Mouse (Mus musculus) hindbrain, embryonic 11.5 days (tissue): ENCODE data around the gene Mgam. TPM values are rescaled to one million over a fixed set of nuclear protein-coding genes. Genes with fewer than 3 reads are reported as not detected.

Source experiments
- ATAC-seq: fragments of 200-750 bp; cut with Nextera tagmentation; 2 replicates; pipeline ENCODE4 v1.8.0; 2017; ENCODE audit warnings: mild to moderate bottlenecking, moderate TSS enrichment, moderate library complexity; ENCODE audit not compliant: low FRiP score
- DNase-seq: peaks from one replicate; pipeline ENCODE4 v3.0.0-alpha.2; 2015; ENCODE audit warnings: low spot score
- H3K27ac ChIP-seq: fragments of 300-500 bp; sonication (generic); 2 replicates; pipeline ENCODE4 v1.5.1; 2014; ENCODE audit warnings: mild to moderate bottlenecking, low read depth, low read length
- H3K27me3 ChIP-seq: fragments of 300-500 bp; sonication (generic); 2 replicates; pipeline ENCODE4 v1.6.1; 2014; ENCODE audit warnings: mild to moderate bottlenecking, low read length, moderate library complexity, mixed read lengths; ENCODE audit not compliant: control insufficient read depth, insufficient read depth
- H3K36me3 ChIP-seq: fragments of 300-500 bp; sonication (generic); 2 replicates; pipeline ENCODE4 v1.6.1; 2014; ENCODE audit warnings: mild to moderate bottlenecking, low read length, moderate library complexity, mixed read lengths; ENCODE audit not compliant: control insufficient read depth, insufficient read depth
- H3K4me1 ChIP-seq: fragments of 300-500 bp; sonication (generic); replicated peaks from 2 replicates; pipeline ENCODE4 v1.6.1; 2014; ENCODE audit warnings: low read length, mixed read lengths; ENCODE audit not compliant: control insufficient read depth, insufficient read depth
- H3K4me2 ChIP-seq: fragments of 300-500 bp; sonication (generic); replicated peaks from 2 replicates; pipeline ENCODE4 v1.6.1; 2014; ENCODE audit warnings: mild to moderate bottlenecking, low read depth, low read length
- H3K4me3 ChIP-seq: fragments of 300-500 bp; sonication (generic); 2 replicates; pipeline ENCODE4 v1.5.1; 2014; ENCODE audit warnings: low read depth, low read length
- H3K9ac ChIP-seq: fragments of 300-500 bp; sonication (generic); 2 replicates; pipeline ENCODE4 v1.6.1; 2014; ENCODE audit warnings: low read depth, low read length
- H3K9me3 ChIP-seq: fragments of 300-500 bp; sonication (generic); 2 replicates; pipeline ENCODE4 v1.6.1; 2016; ENCODE audit warnings: low read length; ENCODE audit not compliant: control insufficient read depth
- WGBS: fragments of 180-500 bp; shearing (Covaris S2); extraction: QIAGEN DNeasy Blood & Tissue Kit; methylation state at CpG from one replicate; pipeline ENCODE4 v1.1.7; 2014; 5-methylcytosine and 5-hydroxymethylcytosine counted together
- polyA plus RNA-seq: library from polyadenylated mRNA; unstranded; fragments of >200 nt; fragmentation: Nextera tagmentation; extraction: Ambion mirVana; gene quantifications from 2 replicates; pipeline ENCODE4 v1.2.1, GENCODE M21; 2014

Mgam gene
- polyA plus RNA-seq, 1 experiment from 2014 or later = not detected

DNA sequence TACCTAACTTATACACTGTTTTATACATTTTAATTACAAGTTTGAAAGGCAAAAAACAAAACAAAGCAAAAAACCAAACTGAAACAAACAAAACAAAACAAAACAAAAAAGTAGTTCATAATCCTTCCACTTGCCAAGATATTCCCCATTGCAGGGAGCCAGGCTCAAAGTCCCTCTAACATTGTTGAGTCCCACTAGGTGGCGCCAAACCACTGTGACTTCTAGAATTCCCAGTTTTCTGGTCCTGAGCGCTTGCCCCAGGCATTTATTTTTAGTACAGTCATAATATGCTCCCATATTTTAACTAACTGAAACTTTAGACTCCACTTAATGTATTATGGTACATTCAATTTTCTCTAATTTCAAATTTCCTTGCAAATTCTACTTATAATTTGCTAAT, 10.7 kb upstream of the Mgam start:
- H3K9ac ChIP-seq = no peak overlapping the region
- H3K4me2 ChIP-seq = no peak overlapping the region
- no peak overlapping the region for H3K4me3 ChIP-seq
- peak; percentile 85 for DNase-seq
- no peaks in the 10 kb centered on the region for H3K36me3 ChIP-seq
- H3K27ac ChIP-seq = no peak overlapping the region
- ATAC-seq = peak; percentile 77
- H3K9me3 ChIP-seq = no peaks in the 10 kb centered on the region
- H3K27me3 ChIP-seq = no peaks in the 10 kb centered on the region
- H3K4me1 ChIP-seq = no peaks in the 10 kb centered on the region
- 19% methylated on average over 2 of the region's 2 CpGs for WGBS

DNA sequence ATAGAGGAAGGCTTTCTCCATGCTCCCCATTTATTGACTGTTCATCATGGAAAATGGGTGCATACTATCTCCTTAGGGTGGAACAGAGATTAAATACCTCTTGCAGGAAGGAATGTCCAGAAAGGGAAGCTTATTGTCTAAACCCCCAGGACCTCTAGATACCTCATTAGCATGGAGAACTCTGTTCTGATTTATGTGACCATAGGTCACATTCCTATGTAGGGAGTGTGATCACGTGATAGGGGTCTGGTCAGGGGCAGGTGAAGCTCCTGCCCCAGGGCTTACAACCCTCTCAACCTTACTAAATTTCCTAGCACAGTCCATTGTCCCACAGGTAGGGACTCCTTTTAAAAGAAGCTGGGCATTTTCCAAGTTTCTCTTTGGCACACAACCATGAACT, 2.5 kb upstream of the Mgam start:
- H3K4me2 ChIP-seq = no peak overlapping the region
- H3K27me3 ChIP-seq = no peaks in the 10 kb centered on the region
- H3K9ac ChIP-seq = no peak overlapping the region
- H3K4me3 ChIP-seq = no peak overlapping the region
- WGBS = 44% methylated on average over 1 of the region's 1 CpGs
- DNase-seq = no peak
- no peak overlapping the region for H3K27ac ChIP-seq
- H3K9me3 ChIP-seq = no peaks in the 10 kb centered on the region
- H3K4me1 ChIP-seq = no peaks in the 10 kb centered on the region
- ATAC-seq = no peak
- H3K36me3 ChIP-seq = no peaks in the 10 kb centered on the region

DNA sequence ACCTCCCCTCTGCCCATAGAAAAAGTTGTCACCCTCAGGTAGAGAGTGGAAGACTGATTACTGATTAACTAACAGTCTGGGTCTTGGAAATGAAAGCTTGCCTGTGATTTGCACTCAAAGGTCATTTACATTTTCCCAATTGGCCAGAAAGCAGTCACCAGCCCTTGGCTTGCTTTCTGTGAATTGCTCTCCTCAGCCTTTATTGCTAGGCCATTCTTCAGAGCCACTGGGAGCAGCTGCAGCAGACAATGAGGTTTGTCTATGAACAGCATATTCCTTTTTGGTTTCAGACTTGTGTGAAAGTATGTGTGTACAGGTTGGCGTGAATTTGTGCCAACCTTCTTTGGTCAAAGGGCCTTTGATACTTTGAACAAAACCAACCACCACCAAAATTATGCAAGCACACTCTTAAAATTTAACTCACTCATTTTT, 6.0 kb downstream of the Mgam start:
- Histone ChIP-seq H3K4me2 (no peak overlapping the region), H3K9me3 (no peaks in the 10 kb centered on the region), H3K27ac (no peak overlapping the region), H3K36me3 (no peaks in the 10 kb centered on the region), H3K4me3 (no peak overlapping the region), H3K9ac (no peak overlapping the region), H3K4me1 (no peaks in the 10 kb centered on the region), H3K27me3 (no peaks in the 10 kb centered on the region)
- 57% methylated on average over 1 of the region's 1 CpGs for WGBS
- ATAC-seq = no peak
- DNase-seq = no peak

DNA sequence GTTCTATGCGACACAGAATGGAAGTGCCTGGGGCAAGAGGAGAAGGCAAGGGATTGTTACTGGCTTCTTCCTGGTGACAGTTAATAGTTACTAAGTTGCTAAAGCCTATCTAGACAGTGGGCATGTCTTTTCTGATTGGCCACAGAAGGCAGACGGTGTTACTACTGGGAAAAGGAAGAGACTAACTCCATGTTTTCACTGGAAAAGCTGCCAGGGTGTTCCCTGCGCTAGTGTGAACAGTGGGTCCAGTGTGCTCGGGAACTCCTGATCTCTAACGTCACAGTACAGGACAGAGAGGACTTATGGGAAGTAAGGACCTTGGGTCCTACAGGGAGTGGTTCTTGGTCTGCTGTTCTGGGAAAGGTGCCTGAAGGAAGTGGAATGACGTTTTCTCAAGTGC, 6.9 kb downstream of the Mgam start:
- Histone ChIP-seq H3K27ac (no peak overlapping the region), H3K9me3 (no peaks in the 10 kb centered on the region), H3K36me3 (no peaks in the 10 kb centered on the region), H3K27me3 (no peaks in the 10 kb centered on the region), H3K4me3 (no peak overlapping the region), H3K4me2 (no peak overlapping the region), H3K9ac (no peak overlapping the region), H3K4me1 (no peaks in the 10 kb centered on the region)
- ATAC-seq = no peak
- no peak for DNase-seq
- WGBS = 81% methylated on average over 6 of the region's 6 CpGs

DNA sequence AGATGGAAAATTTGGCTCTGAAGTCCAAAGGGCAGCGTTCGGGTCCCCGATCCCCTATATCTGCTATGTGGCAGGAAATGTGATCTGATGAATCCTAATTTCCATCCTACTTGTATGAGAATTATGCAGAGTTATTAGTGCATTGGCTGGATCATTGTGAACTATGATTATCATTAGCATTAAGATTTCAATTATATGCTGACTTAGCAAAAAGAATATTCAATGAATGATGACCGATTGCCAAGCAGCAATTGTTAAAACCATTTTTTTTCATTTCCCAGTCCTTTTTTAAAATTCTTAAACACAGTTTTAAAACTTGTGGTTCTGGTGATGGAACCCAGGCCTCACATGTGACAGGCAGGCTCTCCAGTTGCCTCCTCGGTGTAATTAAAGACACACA, 9.1 kb downstream of the Mgam start:
- Histone ChIP-seq H3K4me3 (no peak overlapping the region), H3K4me1 (no peaks in the 10 kb centered on the region), H3K36me3 (no peaks in the 10 kb centered on the region), H3K4me2 (no peak overlapping the region), H3K9ac (no peak overlapping the region), H3K9me3 (no peaks in the 10 kb centered on the region), H3K27me3 (no peaks in the 10 kb centered on the region), H3K27ac (no peak overlapping the region)
- ATAC-seq = no peak
- DNase-seq = no peak
- 97% methylated on average over 5 of the region's 5 CpGs for WGBS

DNA sequence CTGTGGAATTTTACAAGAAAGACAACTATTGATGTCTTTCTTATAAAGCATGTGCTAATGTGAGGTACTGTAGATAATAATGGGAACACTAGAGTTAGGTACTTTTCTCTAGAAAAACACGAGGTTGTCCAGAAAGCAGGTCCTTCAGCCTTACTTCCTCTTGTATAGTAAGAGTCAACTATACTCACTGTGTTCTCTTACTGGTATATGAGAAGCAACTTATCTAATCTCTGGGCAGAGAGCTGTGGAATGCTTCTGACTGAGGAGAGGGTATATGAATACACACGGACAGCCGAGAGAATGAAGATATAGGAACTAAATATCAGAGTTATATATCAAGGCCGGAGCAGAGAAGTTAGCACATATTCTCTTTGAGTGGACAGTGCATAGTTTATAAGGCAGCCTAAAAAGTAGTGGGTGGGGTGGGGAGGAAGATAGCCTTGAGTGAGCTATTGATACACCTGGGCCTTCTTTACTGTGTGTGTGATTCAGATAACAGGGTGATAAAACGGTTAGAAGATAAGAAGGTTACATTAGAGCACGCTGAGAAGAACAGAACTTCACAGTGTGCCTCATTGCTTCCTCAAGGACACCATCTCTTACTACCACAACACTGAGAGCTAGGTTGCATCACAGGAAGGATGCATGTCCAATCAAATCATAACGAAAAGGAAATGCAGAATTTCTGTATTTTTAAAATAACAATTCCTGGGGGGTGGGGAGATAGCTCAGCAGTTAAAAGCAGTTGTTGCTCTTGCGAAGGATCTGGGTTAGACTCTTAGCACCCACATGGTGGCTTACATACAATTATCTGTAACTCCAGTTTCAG, 12.3 kb downstream of the Mgam start:
- WGBS = 85% methylated on average over 8 of the region's 8 CpGs
- H3K9ac ChIP-seq = no peak overlapping the region
- DNase-seq (no peak), ATAC-seq (no peak)
- no peaks in the 10 kb centered on the region for H3K27me3 ChIP-seq
- H3K36me3 ChIP-seq = no peaks in the 10 kb centered on the region
- no peaks in the 10 kb centered on the region for H3K9me3 ChIP-seq
- no peaks in the 10 kb centered on the region for H3K4me1 ChIP-seq
- no peak overlapping the region for H3K27ac ChIP-seq
- H3K4me3 ChIP-seq = no peak overlapping the region
- H3K4me2 ChIP-seq = no peak overlapping the region

DNA sequence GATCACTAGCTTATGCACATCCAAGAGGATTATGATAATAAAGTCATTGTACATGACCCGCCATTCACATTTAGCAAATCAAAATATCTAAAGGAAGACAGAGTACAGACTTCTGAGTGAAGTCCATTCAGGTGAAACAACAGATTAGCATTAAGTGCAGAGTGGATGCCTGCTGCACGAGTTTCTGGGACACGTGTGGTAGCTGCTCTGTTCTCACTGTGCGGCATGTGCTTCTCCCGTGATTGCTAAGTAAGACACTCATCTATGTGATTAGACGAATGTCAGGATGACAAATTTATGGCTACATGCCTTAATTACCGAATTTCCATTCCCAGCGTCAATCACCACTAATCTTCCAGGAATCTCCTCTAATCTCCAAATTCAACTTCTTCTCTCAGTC, 17.1 kb downstream of the Mgam start:
- H3K27me3 ChIP-seq = no peaks in the 10 kb centered on the region
- no peak overlapping the region for H3K27ac ChIP-seq
- no peaks in the 10 kb centered on the region for H3K4me1 ChIP-seq
- no peaks in the 10 kb centered on the region for H3K36me3 ChIP-seq
- DNase-seq (no peak), ATAC-seq (no peak)
- H3K9me3 ChIP-seq = no peaks in the 10 kb centered on the region
- WGBS = 88% methylated on average over 8 of the region's 8 CpGs
- H3K9ac ChIP-seq = no peak overlapping the region
- H3K4me2 ChIP-seq = no peak overlapping the region
- H3K4me3 ChIP-seq = no peak overlapping the region

DNA sequence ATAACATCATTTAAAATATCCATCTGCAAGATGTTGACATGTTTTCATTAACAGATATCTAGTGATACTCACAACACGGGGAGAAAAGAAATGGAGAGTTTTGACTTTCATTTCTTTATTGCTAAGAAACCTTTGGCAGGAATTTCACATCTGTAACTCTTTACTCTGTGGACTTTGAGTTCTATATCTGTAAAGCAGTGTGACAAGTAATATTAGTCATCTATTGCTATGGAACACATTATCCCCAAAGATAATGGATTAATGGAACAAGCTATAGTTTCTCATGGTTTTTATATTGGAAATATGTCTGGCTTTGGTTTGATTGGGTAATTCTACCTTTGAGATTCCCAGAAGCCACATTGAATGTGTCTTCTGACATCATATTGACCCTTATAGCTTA, 22.3 kb downstream of the Mgam start:
- no peaks in the 10 kb centered on the region for H3K9me3 ChIP-seq
- no peak overlapping the region for H3K4me3 ChIP-seq
- ATAC-seq (no peak), DNase-seq (no peak)
- no peak overlapping the region for H3K4me2 ChIP-seq
- H3K27ac ChIP-seq = no peak overlapping the region
- H3K9ac ChIP-seq = no peak overlapping the region
- H3K27me3 ChIP-seq = no peaks in the 10 kb centered on the region
- H3K4me1 ChIP-seq = no peaks in the 10 kb centered on the region
- 97% methylated on average over 1 of the region's 1 CpGs for WGBS
- H3K36me3 ChIP-seq = no peaks in the 10 kb centered on the region

DNA sequence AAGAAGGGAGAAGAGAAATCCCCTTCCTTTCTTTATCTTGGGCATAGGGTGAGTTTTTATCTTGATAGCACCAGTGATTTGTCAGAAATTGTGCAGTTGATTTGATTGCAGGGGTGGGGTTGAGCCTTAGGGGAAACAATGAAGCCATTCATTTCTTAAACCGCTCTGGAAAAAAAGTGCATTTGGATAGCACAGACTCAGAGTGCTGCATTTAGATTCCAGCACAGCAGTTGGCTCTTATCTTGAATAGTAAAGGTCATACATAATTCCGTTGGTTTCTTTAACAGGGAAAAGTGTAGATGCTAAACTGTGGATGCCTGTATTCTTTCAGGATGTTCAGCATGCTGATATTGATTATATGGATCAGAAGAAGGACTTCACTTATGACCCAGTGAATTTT, 32.3 kb downstream of the Mgam start:
- no peaks in the 10 kb centered on the region for H3K27me3 ChIP-seq
- no peak for DNase-seq

More for the DNA sequence above, 32.3 kb downstream of the Mgam start:
- H3K9ac ChIP-seq = no peak overlapping the region
- no peak overlapping the region for H3K27ac ChIP-seq
- no peaks in the 10 kb centered on the region for H3K36me3 ChIP-seq
- ATAC-seq = no peak
- no peaks in the 10 kb centered on the region for H3K9me3 ChIP-seq
- no peak overlapping the region for H3K4me2 ChIP-seq
- H3K4me3 ChIP-seq = no peak overlapping the region
- H3K4me1 ChIP-seq = no peaks in the 10 kb centered on the region
- WGBS = 27% methylated on average over 2 of the region's 2 CpGs
